Mouse (Mus musculus) forebrain, postnatal 0 days (tissue): ENCODE measurements around the gene Fam69b. TPM values are rescaled to one million over a fixed set of nuclear protein-coding genes. Genes with fewer than 3 reads are reported as not detected.
A peak's percentile ranks its signal among the peaks of the same experiment; 100 is the strongest.
"Not testable (repeated sequence)": the region's sequence is repeated elsewhere in the genome, so short reads cannot be mapped to it uniquely, and the experiment has no call there.

Experiments used
- ATAC-seq: fragments of 200-750 bp; cut with Nextera tagmentation; 2 replicates; pipeline ENCODE4 v1.8.0; 2017; ENCODE audit warnings: mild to moderate bottlenecking, moderate library complexity
- DNase-seq: peaks from one replicate; pipeline ENCODE4 v3.0.0-alpha.2; 2015
- H3K27ac ChIP-seq: fragments of 300-500 bp; sonication (generic); 2 replicates; pipeline ENCODE4 v1.5.1; 2014; ENCODE audit warnings: low read depth, mild to moderate bottlenecking, antibody characterized with exemption, low read length, moderate library complexity, mixed read lengths
- H3K27me3 ChIP-seq: fragments of 300-500 bp; sonication (generic); 2 replicates; pipeline ENCODE4 v1.6.1; 2014; ENCODE audit warnings: mild to moderate bottlenecking, low read length, mixed read lengths; ENCODE audit not compliant: insufficient read depth
- H3K36me3 ChIP-seq: fragments of 300-500 bp; sonication (generic); 2 replicates; pipeline ENCODE4 v1.6.1; 2014; ENCODE audit warnings: mild to moderate bottlenecking, moderate library complexity; ENCODE audit not compliant: insufficient read depth
- H3K4me1 ChIP-seq: fragments of 300-500 bp; sonication (generic); 2 replicates; pipeline ENCODE4 v1.6.1; 2014; ENCODE audit warnings: antibody characterized with exemption; ENCODE audit not compliant: insufficient read depth
- H3K4me2 ChIP-seq: fragments of 300-500 bp; sonication (generic); 2 replicates; pipeline ENCODE4 v1.6.1; 2014; ENCODE audit warnings: low read depth, mild to moderate bottlenecking, moderate library complexity
- H3K4me3 ChIP-seq: fragments of 300-500 bp; sonication (generic); 2 replicates; pipeline ENCODE4 v1.5.1; 2014; ENCODE audit warnings: low read depth, low read length, mixed read lengths
- H3K9ac ChIP-seq: fragments of 300-500 bp; sonication (generic); 2 replicates; pipeline ENCODE4 v1.6.1; 2014; ENCODE audit warnings: mild to moderate bottlenecking
- H3K9me3 ChIP-seq: fragments of 300-500 bp; sonication (generic); 2 replicates; pipeline ENCODE4 v1.6.1; 2016; ENCODE audit warnings: low read length
- CTCF ChIP-seq: sonication (generic); IDR thresholded peaks from 2 replicates; pipeline ENCODE4 v1.5.1; 2016; ENCODE audit warnings: antibody characterized with exemption, control low read depth, low read depth
- WGBS: fragments of 180-500 bp; shearing (Covaris S2); extraction: QIAGEN DNeasy Blood & Tissue Kit; methylation state at CpG from one replicate; pipeline ENCODE4 v1.1.7; 2014; 5-methylcytosine and 5-hydroxymethylcytosine counted together
- polyA plus RNA-seq: library from polyadenylated mRNA; unstranded; fragments of >200 nt; fragmentation: Nextera tagmentation; extraction: Ambion mirVana; gene quantifications from 2 replicates; pipeline ENCODE4 v1.2.1, GENCODE M21; 2015
- total RNA-seq: library from RNA; depleted of rRNA; stranded (reverse); fragments of >200 nt; gene quantifications from 2 replicates; pipeline ENCODE4 v1.2.3, GENCODE M21; 2014

The Fam69b gene
- total and polyA plus RNA-seq, 2 experiments from 2014 or later = 143 to 193 TPM

DNA sequence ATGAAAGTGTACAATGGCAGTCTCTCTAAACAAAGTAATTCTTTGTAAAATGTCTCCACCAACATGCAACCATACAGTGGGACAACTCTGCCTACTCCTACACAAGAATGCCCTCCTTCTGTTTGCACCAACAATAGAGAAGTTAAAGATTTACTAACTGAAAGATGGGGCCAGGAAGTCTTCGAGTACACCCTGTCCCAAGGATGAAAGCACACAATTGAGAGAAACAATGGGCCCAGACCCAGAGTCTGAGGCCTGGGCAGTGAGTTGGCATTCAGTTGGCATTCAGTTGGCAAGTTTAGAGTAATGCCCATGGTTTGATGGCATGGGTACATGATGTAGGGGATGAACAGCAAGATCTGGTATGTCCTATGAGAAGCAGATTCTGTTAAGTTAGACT is 26.4 kb downstream of the Fam69b start:
- TF ChIP-seq CTCF = no peak
- Histone ChIP-seq H3K9ac (no peak overlapping the region), H3K36me3 (no peaks in the 10 kb centered on the region), H3K9me3 (no peaks in the 10 kb centered on the region), H3K27me3 (no peaks in the 10 kb centered on the region), H3K4me2 (no peak overlapping the region), H3K27ac (no peak overlapping the region), H3K4me3 (no peak overlapping the region), H3K4me1 (no peaks in the 10 kb centered on the region)
- ATAC-seq (no peak), DNase-seq (no peak)
- WGBS = 58% methylated on average over 1 of the region's 1 CpGs

DNA sequence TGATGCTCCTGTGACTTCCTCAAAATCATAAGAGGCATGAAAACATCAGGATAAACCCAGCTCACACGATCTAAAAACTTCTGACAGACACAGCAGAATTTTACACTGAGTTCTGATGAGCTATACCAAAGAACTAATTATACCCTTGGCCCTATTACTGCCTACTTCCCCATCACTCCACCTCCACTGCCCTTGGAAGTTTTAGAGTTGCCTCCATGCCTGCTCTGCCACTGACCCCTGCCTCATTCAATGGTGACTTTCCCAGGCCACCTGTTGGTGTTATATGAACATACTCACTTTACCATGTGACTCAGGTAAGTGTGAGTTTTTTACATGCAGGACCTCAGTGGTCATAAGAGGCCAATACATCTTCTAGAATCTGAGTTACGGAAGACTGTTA is 29.2 kb downstream of the Fam69b start:
- TF ChIP-seq CTCF = no peak
- Histone ChIP-seq H3K4me1 (no peaks in the 10 kb centered on the region), H3K9me3 (no peaks in the 10 kb centered on the region), H3K4me3 (no peak overlapping the region), H3K27me3 (no peaks in the 10 kb centered on the region), H3K36me3 (no peaks in the 10 kb centered on the region), H3K4me2 (no peak overlapping the region), H3K9ac (no peak overlapping the region), H3K27ac (no peak overlapping the region)
- DNase-seq = no peak
- no peak for ATAC-seq
- 87% methylated on average over 2 of the region's 2 CpGs for WGBS

DNA sequence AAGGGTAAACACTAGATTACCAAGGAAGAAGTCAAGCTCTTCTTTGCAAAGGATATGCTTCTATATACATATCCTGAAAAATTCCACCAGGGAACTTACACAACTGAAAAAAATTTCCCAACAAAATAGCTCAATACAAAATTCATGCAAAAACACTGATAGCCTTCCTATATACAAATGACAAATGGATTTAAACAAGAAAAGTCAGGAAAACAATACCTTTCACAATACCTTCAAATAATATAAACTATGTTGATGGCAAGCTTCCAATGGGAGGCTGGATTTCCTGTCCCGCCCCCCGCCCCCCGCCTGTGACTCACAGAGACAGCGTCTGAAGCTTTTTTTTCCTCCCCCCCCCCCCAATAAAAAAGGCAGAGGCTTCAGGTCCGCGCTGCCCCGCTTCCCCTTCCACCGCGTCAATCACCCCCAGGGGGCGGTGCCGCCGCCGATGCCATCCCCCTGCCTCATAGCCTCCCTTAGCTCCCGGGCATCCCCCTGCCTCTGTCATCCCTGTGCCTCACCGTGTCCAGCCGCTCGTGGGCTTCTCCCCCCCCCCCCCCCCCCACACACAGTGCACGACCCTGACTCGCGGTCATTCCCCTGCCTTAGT is 33.0 kb downstream of the Fam69b start:
- Histone ChIP-seq H3K9me3 (no peaks in the 10 kb centered on the region), H3K27ac (no peak overlapping the region), H3K4me2 (peak overlapping the region; percentile 58), H3K4me1 (no peaks in the 10 kb centered on the region), H3K9ac (peak overlapping the region; percentile 31; the same call in 1 of the 2 replicates), H3K4me3 (peak overlapping the region; percentile 38), H3K27me3 (no peaks in the 10 kb centered on the region), H3K36me3 (no peaks in the 10 kb centered on the region)
- DNase-seq (no peak), ATAC-seq (peak; percentile 55; the same call in 1 of the 2 replicates)
- 7% methylated on average over 14 of the region's 20 CpGs for WGBS
- TF ChIP-seq CTCF = 0 out of 2 replicates have a peak, but pooled peaks have one; percentile 15

DNA sequence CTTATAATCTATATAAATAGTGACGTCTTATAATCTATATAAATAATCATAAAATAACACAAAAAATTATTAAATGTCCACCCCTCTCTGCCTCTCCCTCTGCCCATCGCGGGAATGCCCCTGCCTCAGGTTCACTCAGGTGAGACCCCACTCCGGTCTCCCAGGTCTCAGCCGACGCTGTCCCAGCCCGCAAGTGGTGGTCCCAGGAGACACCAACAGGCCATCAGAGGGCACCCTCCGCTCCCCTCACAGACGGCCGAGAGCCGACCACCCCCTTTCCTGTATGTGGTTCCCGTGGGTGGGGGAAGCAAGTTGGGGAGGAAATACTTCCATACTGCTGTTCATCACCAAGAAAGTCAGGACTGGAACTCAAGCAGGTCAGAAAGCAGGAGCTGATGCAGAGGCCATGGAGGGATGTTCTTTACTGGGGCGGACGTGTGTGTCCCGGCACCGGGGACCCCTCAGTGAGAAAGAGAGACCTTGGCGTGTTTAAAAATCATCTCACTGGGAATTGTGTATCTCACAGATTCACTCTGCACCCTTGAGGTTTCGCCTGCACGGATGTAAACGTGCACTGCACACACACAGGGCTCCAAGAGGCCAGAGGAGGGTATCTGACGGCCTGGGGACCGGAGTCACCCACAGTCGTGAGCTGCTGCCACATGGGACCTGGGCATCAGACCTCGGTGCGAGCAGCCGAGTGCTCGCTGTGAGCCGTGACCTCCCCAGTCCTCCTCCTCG is 33.7 kb downstream of the Fam69b start:
- Histone ChIP-seq H3K27ac (no peak overlapping the region), H3K9me3 (no peaks in the 10 kb centered on the region), H3K4me3 (peak overlapping the region; percentile 38), H3K27me3 (no peaks in the 10 kb centered on the region), H3K4me2 (peak overlapping the region; percentile 58), H3K9ac (peak overlapping the region; percentile 31; the same call in 1 of the 2 replicates), H3K36me3 (no peaks in the 10 kb centered on the region), H3K4me1 (no peaks in the 10 kb centered on the region)
- TF ChIP-seq CTCF = no peak
- no peak for DNase-seq
- 45% methylated on average over 29 of the region's 29 CpGs for WGBS
- ATAC-seq = no peak

DNA sequence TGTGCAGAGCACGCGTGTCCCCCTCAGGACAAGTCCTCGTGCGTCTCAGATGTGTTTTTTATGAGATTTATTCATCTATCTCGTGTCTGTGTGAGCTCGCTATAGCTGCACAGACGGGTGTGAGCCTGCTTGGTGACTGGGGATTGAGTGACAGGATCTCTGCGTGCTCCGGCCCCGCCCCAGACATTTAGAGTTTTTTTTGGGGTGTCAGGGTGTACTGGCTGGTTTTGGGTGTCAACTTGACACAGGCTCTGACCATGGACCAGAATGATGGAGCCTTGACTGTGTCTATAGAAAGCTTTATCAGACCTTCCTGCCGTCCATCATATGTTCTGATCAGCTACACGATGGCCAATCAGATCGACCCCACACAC is 34.2 kb downstream of the Fam69b start:
- ATAC-seq = no peak
- Histone ChIP-seq H3K27me3 (no peaks in the 10 kb centered on the region), H3K4me1 (no peaks in the 10 kb centered on the region), H3K36me3 (no peaks in the 10 kb centered on the region), H3K9ac (no peak overlapping the region), H3K27ac (no peak overlapping the region), H3K9me3 (no peaks in the 10 kb centered on the region), H3K4me2 (no peak overlapping the region), H3K4me3 (no peak overlapping the region)
- DNase-seq = no peak
- WGBS = 84% methylated on average over 13 of the region's 13 CpGs
- TF ChIP-seq CTCF = no peak

DNA sequence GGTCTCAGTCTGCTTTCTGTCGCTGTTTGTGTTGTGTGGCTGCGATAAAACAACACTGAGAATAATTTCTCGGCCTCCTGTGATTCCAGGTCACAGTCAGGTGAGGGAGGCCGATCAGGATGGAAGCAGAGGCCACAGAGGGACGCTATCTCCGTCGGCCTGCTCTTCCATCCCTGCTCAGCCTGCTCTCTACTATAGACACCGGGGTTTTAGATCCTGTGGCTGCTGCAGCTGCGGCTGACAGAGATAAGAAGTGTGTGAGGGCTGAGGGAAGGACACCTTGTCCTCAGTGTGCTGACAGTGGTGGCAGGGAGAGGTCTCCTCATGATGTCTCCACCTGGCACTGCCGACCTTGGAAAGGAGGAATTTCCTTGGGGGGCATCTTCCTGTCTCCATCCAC is 34.9 kb downstream of the Fam69b start:
- ATAC-seq (no peak), DNase-seq (no peak)
- Histone ChIP-seq H3K27ac (no peak overlapping the region), H3K27me3 (no peaks in the 10 kb centered on the region), H3K4me2 (no peak overlapping the region), H3K9me3 (no peaks in the 10 kb centered on the region), H3K4me1 (no peaks in the 10 kb centered on the region), H3K9ac (no peak overlapping the region), H3K4me3 (no peak overlapping the region), H3K36me3 (no peaks in the 10 kb centered on the region)
- WGBS = 78% methylated on average over 10 of the region's 10 CpGs
- TF ChIP-seq CTCF = no peak

DNA sequence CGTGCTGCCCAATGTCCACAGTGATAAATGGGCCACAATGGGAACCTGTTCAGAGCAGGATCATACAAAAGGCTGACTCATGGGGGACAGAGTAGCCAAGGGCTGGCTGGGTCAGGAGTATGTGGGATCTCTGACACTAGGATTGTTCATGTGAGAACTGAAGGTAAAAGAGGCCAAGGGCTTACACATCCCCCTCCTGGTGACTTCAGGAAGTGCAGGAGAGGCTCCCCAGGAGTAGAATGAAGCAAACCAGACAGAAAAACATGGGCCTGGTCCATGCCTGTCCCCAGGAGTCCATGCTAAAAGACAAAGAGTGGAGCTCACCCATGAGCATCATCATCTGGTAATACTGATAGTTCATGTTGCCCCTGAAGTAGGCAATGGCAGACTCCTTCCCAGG is 35.3 kb downstream of the Fam69b start:
- TF ChIP-seq CTCF = peak; percentile 62
- H3K36me3 ChIP-seq, H3K4me1 ChIP-seq, H3K4me3 ChIP-seq, H3K27ac ChIP-seq, H3K27me3 ChIP-seq, H3K4me2 ChIP-seq, ATAC-seq, H3K9ac ChIP-seq, H3K9me3 ChIP-seq: not testable (repeated sequence)
- 79% methylated on average over 1 of the region's 1 CpGs for WGBS
- DNase-seq = peak; percentile 30
